Mouse (Mus musculus): ENCODE data around the gene Pde9a.
A peak's percentile ranks its signal among the peaks of the same experiment; 100 is the strongest.

The Pde9a gene

DNA sequence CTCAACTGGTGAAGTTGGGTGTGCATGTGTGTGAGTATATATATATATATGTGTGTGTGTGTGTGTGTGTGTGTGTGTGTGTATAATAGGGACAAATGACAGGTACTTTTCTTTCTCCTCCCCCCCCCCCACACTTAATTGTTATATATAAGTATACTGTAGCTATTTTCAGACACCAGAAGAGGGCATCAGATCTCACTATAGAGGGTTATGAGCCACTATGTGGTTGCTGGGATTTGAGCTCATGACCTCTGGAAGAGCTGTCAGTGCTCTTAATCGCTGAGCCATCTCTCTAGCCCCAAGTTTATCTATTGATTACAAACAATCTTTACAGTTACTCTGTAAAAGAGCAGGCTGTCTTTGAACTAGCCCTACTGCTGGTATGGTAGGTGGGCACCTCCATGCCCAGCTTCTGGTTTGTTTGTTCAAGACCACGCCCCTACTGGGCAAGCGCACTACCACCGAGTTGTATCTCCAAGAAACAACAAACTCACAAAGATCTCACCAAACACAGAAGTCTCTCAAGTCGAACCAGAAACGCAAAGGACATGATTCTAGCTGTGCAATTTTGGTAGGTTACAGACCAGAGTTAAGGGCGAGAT, 133.4 kb downstream of the Pde9a start:
- no peak for DNase-seq

GRCm38 (mm10) chr17:31519946-31520838, 134.2 kb downstream of the Pde9a start, which contains the start of the genes Wdr4 and Ndufv3:
TSS of gene Wdr4 (minus strand) at chr17:31519980.
TSS of gene Ndufv3 (plus strand) at chr17:31520115.
- peak; percentile 99 for DNase-seq

DNA sequence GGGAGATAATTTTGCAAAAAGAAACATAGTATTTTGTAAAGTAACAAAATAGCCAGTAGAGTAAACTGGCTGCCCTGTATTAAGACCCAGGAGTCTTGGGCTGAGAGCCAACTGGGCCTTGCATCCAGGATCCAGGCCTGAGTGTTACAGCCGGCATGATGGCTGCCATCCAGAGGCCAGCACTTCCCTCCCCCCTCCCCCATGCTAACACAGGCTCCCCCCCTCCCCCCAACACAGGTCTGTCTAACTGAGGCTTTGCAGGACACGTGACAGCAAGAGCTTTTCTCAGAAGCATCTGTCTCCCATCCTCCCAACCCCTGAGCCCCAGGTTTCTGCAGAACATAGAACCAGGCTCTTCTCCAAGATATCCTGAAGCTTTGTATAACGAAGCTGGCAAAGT, 134.9 kb downstream of the Pde9a start:
- DNase-seq, result peak; percentile 62

- DNase-seq, result no peak
These were observed 135.9 kb downstream of the Pde9a start for GRCm38 (mm10) chr17:31521948-31522347.

- DNase-seq, result no peak
These were observed 139.1 kb downstream of the Pde9a start for GRCm38 (mm10) chr17:31525114-31525513.

- no peak for DNase-seq
These were observed 139.8 kb downstream of the Pde9a start for GRCm38 (mm10) chr17:31525816-31526215.
